Comparison of ENCODE assay signal across 8 mouse cellular contexts in the genomic region with DNA sequence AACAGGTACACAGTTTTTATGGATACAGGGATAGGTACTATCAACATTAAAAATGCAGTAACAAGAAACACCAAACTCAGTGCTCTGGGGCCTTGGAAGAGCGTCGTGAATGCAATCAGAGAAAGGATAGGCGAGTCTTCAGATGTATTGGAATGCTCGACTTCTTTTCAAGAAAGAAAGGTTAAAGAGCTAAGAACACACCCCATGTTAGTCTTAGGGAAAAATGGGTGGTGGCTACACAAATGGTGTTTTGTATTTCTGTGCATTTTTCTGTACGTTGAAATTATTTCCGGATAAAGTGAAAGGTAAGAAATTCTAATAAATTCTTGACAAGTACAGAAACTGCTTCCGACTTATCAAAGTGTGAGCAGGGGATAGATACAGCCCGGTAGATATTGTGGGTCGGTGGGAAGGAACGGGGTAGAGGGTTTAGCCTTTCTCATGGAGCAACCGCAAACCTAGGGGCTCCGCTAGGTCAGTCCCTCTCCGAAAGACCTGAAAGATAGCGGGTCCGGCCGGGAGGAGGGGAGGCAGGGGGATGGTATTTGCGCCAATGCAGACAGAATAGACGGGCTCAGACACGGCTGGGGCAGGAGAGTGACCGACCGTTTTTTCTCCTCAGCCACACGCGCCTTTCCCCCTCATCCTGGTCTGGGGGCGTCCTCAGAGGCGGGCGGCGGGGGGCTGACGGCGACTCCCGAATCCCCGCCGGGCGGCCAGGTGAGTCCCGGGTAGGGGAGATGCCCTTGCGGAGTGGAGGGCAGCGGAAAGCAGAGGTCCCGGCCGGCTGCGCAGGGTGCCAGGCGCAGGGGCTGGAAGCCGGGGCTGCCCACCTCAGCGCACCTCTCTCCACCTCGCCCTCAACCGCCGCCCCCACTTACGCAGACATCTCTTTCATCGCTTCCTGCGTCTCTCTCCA. TPM values are rescaled to one million over a fixed set of nuclear protein-coding genes. Genes with fewer than 3 reads are reported as not detected.
DNase-seq lines count a peak whose midpoint lies in the region; ATAC-seq and TF ChIP-seq lines count a peak whose summit lies in the region.

No protein-coding gene starts in this region.

- peak; percentile 17 to 21 for DNase-seq in gastrocnemius, postnatal 4 days (ENCODE audit: low spot score in 2 of 2)
- DNase-seq in gastrocnemius, postnatal 10 days = no peak
- peak; percentile 6 for DNase-seq in urinary bladder, postnatal 14 days (ENCODE audit: low spot score)
- no peak for DNase-seq in urinary bladder, postnatal 10 days (ENCODE audit: low spot score)
- peak; percentile 38 for DNase-seq in forebrain, embryonic 10.5 days (ENCODE audit: extremely low spot score, low spot score)
- peak; percentile 24 for DNase-seq in kidney, postnatal 0 days (ENCODE audit: low spot score)
- peak; percentile 31 for DNase-seq in midbrain, embryonic 14.5 days
- DNase-seq in thymus, postnatal 4 days = peak; percentile 80

- H3K27me3 ChIP-seq in forebrain, embryonic 10.5 days (ENCODE audit: poor library complexity, severe bottlenecking) = peaks cover 7% of the 10 kb centered on the region
- H3K27me3 ChIP-seq in kidney, postnatal 0 days (ENCODE audit: insufficient read depth, low read length) = no peaks in the 10 kb centered on the region
- no peaks in the 10 kb centered on the region for H3K27me3 ChIP-seq in midbrain, embryonic 14.5 days (ENCODE audit: control insufficient read depth, insufficient read depth, low read length)

- no peaks in the 10 kb centered on the region for H3K9me3 ChIP-seq in forebrain, embryonic 10.5 days
- no peaks in the 10 kb centered on the region for H3K9me3 ChIP-seq in kidney, postnatal 0 days (replicated peaks; ENCODE audit: low read length)
- no peaks in the 10 kb centered on the region for H3K9me3 ChIP-seq in midbrain, embryonic 14.5 days (ENCODE audit: control insufficient read depth, low read length)

- H3K9ac ChIP-seq in kidney, postnatal 0 days (ENCODE audit: low read depth, low read length) = peak overlapping the region; percentile 83
- H3K9ac ChIP-seq in midbrain, embryonic 14.5 days (replicated peaks; ENCODE audit: low read length) = peak overlapping the region; percentile 81

- WGBS in forebrain, embryonic 10.5 days = 2% methylated on average over 48 of the region's 48 CpGs
- under 1% methylated on average over 48 of the region's 48 CpGs for WGBS in kidney, postnatal 0 days
- WGBS in midbrain, embryonic 14.5 days = under 1% methylated on average over 48 of the region's 48 CpGs

- peak overlapping the region; percentile 94 for H3K27ac ChIP-seq in forebrain, embryonic 10.5 days
- peak overlapping the region; percentile 96 for H3K27ac ChIP-seq in kidney, postnatal 0 days
- H3K27ac ChIP-seq in midbrain, embryonic 14.5 days (replicated peaks; ENCODE audit: low read depth, low read length) = peak overlapping the region; percentile 96

- H3K36me3 ChIP-seq in forebrain, embryonic 10.5 days (replicated peaks) = peaks cover 27% of the 10 kb centered on the region
- peaks cover 4% of the 10 kb centered on the region; the same call in 1 of the 2 replicates for H3K36me3 ChIP-seq in kidney, postnatal 0 days (ENCODE audit: insufficient read depth, low read length)
- peaks cover 9% of the 10 kb centered on the region for H3K36me3 ChIP-seq in midbrain, embryonic 14.5 days (ENCODE audit: control insufficient read depth, insufficient read depth, low read length)

- peaks cover 15% of the 10 kb centered on the region for H3K4me1 ChIP-seq in forebrain, embryonic 10.5 days
- H3K4me1 ChIP-seq in kidney, postnatal 0 days (replicated peaks; ENCODE audit: insufficient read depth, low read length) = no peaks in the 10 kb centered on the region
- H3K4me1 ChIP-seq in midbrain, embryonic 14.5 days (ENCODE audit: control insufficient read depth, insufficient read depth, low read length) = peaks cover 6% of the 10 kb centered on the region

- H3K4me2 ChIP-seq in kidney, postnatal 0 days (ENCODE audit: low read length) = peak overlapping the region; percentile 82
- H3K4me2 ChIP-seq in midbrain, embryonic 14.5 days (ENCODE audit: low read length) = peak overlapping the region; percentile 65

- no peak for TF ChIP-seq CTCF in kidney, postnatal 0 days (IDR thresholded peaks at IDR 0.05; ENCODE audit: low read depth)

- peak; percentile 78 for ATAC-seq in kidney, postnatal 0 days (replicated peaks; ENCODE audit: low FRiP score, low read depth)
- peak; percentile 87 for ATAC-seq in midbrain, embryonic 14.5 days (ENCODE audit: low FRiP score, low TSS enrichment)

- H3K4me3 ChIP-seq in forebrain, embryonic 10.5 days = peak overlapping the region; percentile 99
- peak overlapping the region; percentile 93 for H3K4me3 ChIP-seq in kidney, postnatal 0 days (replicated peaks; ENCODE audit: low read depth, low read length)
- H3K4me3 ChIP-seq in midbrain, embryonic 14.5 days (replicated peaks; ENCODE audit: low read depth, low read length) = peak overlapping the region; percentile 63

RNA-seq across cellular contexts. Expression of gene Papolg, which starts 0.7 kb away (rescaled TPM):
- total RNA-seq in gastrocnemius, postnatal 4 days (2021) = 1 to 10 TPM; 7.0 to 7.5 TPM
- total RNA-seq in gastrocnemius, postnatal 10 days (2021) = 1 to 10 TPM; 4.3 to 6.2 TPM
- polyA plus RNA-seq in forebrain, embryonic 10.5 days (2016; fragmentation: Nextera tagmentation; extraction: Ambion mirVana) = 19.1 and 21.7 TPM in 2 replicates
- 9.5 and 9.8 TPM in 2 replicates for polyA plus RNA-seq in kidney, postnatal 0 days (2015; fragmentation: Nextera tagmentation; extraction: Ambion mirVana)
- polyA plus RNA-seq in midbrain, embryonic 14.5 days (2014; fragmentation: Nextera tagmentation; extraction: Ambion mirVana) = 22.6 and 28.1 TPM in 2 replicates

Comparison
In these comparisons a context has a peak if more than half of its experiments do, and no peak if none do; other contexts are left out.
1. DNase-seq: peak in gastrocnemius, postnatal 4 days (2 of 2), urinary bladder, postnatal 14 days (single experiment), forebrain, embryonic 10.5 days (single experiment), kidney, postnatal 0 days (single experiment), midbrain, embryonic 14.5 days (single experiment) and thymus, postnatal 4 days (single experiment); none in gastrocnemius, postnatal 10 days (single experiment) and urinary bladder, postnatal 10 days (single experiment).
2. Peak in every context shown above with its lines, with median percentiles within 50 percentile points of each other: H3K27ac ChIP-seq and H3K4me3 ChIP-seq.